Mouse (Mus musculus) left cerebral cortex, postnatal 14 days (tissue): Measurements from ENCODE around the gene Mars2. TPM values are rescaled to one million over a fixed set of nuclear protein-coding genes. Genes with fewer than 3 reads are reported as not detected.

Experiments used
- total RNA-seq, 2 experiments: library from RNA; stranded (reverse); gene quantifications; 2 replicates each; pipeline ENCODE4 v1.2.3; 2021

The Mars2 gene
- total RNA-seq, 2 experiments from 2014 or later, result 10.6 to 11.5 TPM

Other genes with a start within 250 kb of the Mars2 start
- 100 to 1,000 TPM; 144 to 154 TPM for gene Sf3b1, start 209.7 kb upstream of the Mars2 start, total RNA-seq
- 10 to 100 TPM; 31.2 to 32.3 TPM for gene Coq10b, start 184.4 kb upstream of the Mars2 start, total RNA-seq
- 10 to 100 TPM; 83.8 to 91.0 TPM for gene Hspe1, start 149.0 kb upstream of the Mars2 start, total RNA-seq
- gene Hspd1, start 148.9 kb upstream of the Mars2 start, total RNA-seq, result 100 to 1,000 TPM; 172 TPM
- gene Mob4, start 105.9 kb upstream of the Mars2 start, total RNA-seq, result 10 to 100 TPM; 62.8 to 67.1 TPM
- gene Rftn2, start 10.4 kb upstream of the Mars2 start, total RNA-seq, result 10 to 100 TPM; 18.5 to 19.5 TPM
- not detected for gene Boll, start 126.3 kb downstream of the Mars2 start, total RNA-seq
- gene Plcl1, start 168.7 kb downstream of the Mars2 start, total RNA-seq, result 10 to 100 TPM; 16.9 to 19.6 TPM